8 mouse cellular contexts compared by ENCODE assay signal in genomic region chr8:79562071-79562581, GRCm38 (mm10).
DNase-seq lines count a peak whose midpoint lies in the region; ATAC-seq lines count a peak whose summit lies in the region.

No protein-coding gene starts in this region.

- ATAC-seq in midbrain, embryonic 11.5 days (ENCODE audit: low FRiP score), result no peak
- ATAC-seq in forebrain, embryonic 14.5 days, result peak; percentile 71

- peak; percentile 84 for DNase-seq in midbrain, embryonic 11.5 days (ENCODE audit: low spot score, missing footprints)
- DNase-seq in midbrain, embryonic 10.5 days (ENCODE audit: low spot score), result no peak
- peak; percentile 37 for DNase-seq in forebrain, embryonic 14.5 days (ENCODE audit: low spot score)
- DNase-seq in heart, postnatal 14 days, result peak; percentile 36 to 49
- no peak for DNase-seq in c-Kit-positive CD71-positive TER-119-positive erythroid progenitor cells, embryonic 14.5 days (ENCODE audit: low spot score)
- no peak for DNase-seq in natural killer cell, adult 2 months (ENCODE audit: low spot score in 2 of 2)
- no peak for DNase-seq in thymus, adult 18-20 months

- 0 out of 2 replicates have a peak, but pooled peaks cover 3% of the 10 kb centered on the region for H3K9me3 ChIP-seq in midbrain, embryonic 11.5 days (ENCODE audit: control insufficient read depth, low read length)
- no peaks in the 10 kb centered on the region for H3K9me3 ChIP-seq in midbrain, embryonic 10.5 days (replicated peaks)
- H3K9me3 ChIP-seq in forebrain, embryonic 14.5 days (replicated peaks; ENCODE audit: control insufficient read depth, low read length), result no peaks in the 10 kb centered on the region

- no peaks in the 10 kb centered on the region for H3K27me3 ChIP-seq in midbrain, embryonic 11.5 days (ENCODE audit: control insufficient read depth, insufficient read depth, low read length)
- H3K27me3 ChIP-seq in midbrain, embryonic 10.5 days (ENCODE audit: low read depth, poor library complexity, severe bottlenecking), result no peaks in the 10 kb centered on the region
- H3K27me3 ChIP-seq in forebrain, embryonic 14.5 days (replicated peaks; ENCODE audit: control insufficient read depth, insufficient read depth, low read length), result no peaks in the 10 kb centered on the region

- no peak overlapping the region for H3K4me2 ChIP-seq in midbrain, embryonic 11.5 days
- no peak overlapping the region; the same call in 1 of the 2 replicates for H3K4me2 ChIP-seq in forebrain, embryonic 14.5 days (ENCODE audit: low read length)

- WGBS in midbrain, embryonic 11.5 days, result 79% methylated on average over 11 of the region's 11 CpGs
- 80% methylated on average over 11 of the region's 11 CpGs for WGBS in midbrain, embryonic 10.5 days
- WGBS in forebrain, embryonic 14.5 days, result 49% methylated on average over 11 of the region's 11 CpGs
- 46% methylated on average over 11 of the region's 11 CpGs for WGBS in macrophage (ENCODE audit: missing documents)

- no peaks in the 10 kb centered on the region for H3K79me2 ChIP-seq in macrophage (ENCODE audit: inconsistent target)

- intact Hi-C loops in heart, postnatal 14 days (cut with DNase I), result loop anchor here (1.0 to 5.0 kb wide), 3 partner anchors 65 to 266 kb away; partner anchors contain the start of gene Smad1

- H3K4me1 ChIP-seq in midbrain, embryonic 11.5 days (ENCODE audit: control insufficient read depth, insufficient read depth, low read length), result no peaks in the 10 kb centered on the region
- H3K4me1 ChIP-seq in midbrain, embryonic 10.5 days, result no peaks in the 10 kb centered on the region
- 0 out of 2 replicates have a peak, but pooled peaks cover 2% of the 10 kb centered on the region for H3K4me1 ChIP-seq in forebrain, embryonic 14.5 days (ENCODE audit: control insufficient read depth, insufficient read depth, low read length)

- no peak overlapping the region for H3K27ac ChIP-seq in midbrain, embryonic 11.5 days (ENCODE audit: low read depth, low read length)
- H3K27ac ChIP-seq in midbrain, embryonic 10.5 days (replicated peaks), result no peak overlapping the region
- no peak overlapping the region for H3K27ac ChIP-seq in forebrain, embryonic 14.5 days (ENCODE audit: low read depth, low read length)
- peak overlapping the region; percentile 36 for H3K27ac ChIP-seq in macrophage

- no peak overlapping the region for H3K4me3 ChIP-seq in midbrain, embryonic 11.5 days (ENCODE audit: low read depth, low read length)
- H3K4me3 ChIP-seq in midbrain, embryonic 10.5 days, result no peak overlapping the region
- no peak overlapping the region for H3K4me3 ChIP-seq in forebrain, embryonic 14.5 days (ENCODE audit: low read depth, low read length)
- H3K4me3 ChIP-seq in macrophage (ENCODE audit: inconsistent target), result no peak overlapping the region

- H3K36me3 ChIP-seq in midbrain, embryonic 11.5 days (ENCODE audit: control insufficient read depth, insufficient read depth, low read length), result no peaks in the 10 kb centered on the region
- no peaks in the 10 kb centered on the region for H3K36me3 ChIP-seq in midbrain, embryonic 10.5 days
- H3K36me3 ChIP-seq in forebrain, embryonic 14.5 days (ENCODE audit: control insufficient read depth, insufficient read depth, low read length), result no peaks in the 10 kb centered on the region
- no peaks in the 10 kb centered on the region for H3K36me3 ChIP-seq in macrophage (ENCODE audit: inconsistent target)

- no peak overlapping the region for H3K9ac ChIP-seq in midbrain, embryonic 11.5 days (ENCODE audit: low read length)
- H3K9ac ChIP-seq in forebrain, embryonic 14.5 days (ENCODE audit: low read length), result no peak overlapping the region

Comparison
In these comparisons a context has a peak if more than half of its experiments do, and no peak if none do; other contexts are left out.
1. DNase-seq: peak in midbrain, embryonic 11.5 days (single experiment), forebrain, embryonic 14.5 days (single experiment) and heart, postnatal 14 days (2 of 2); none in midbrain, embryonic 10.5 days (single experiment), c-Kit-positive CD71-positive TER-119-positive erythroid progenitor cells, embryonic 14.5 days (single experiment), natural killer cell, adult 2 months (0 of 2) and thymus, adult 18-20 months (0 of 2).